Mouse (Mus musculus) stomach, postnatal 0 days (tissue): ENCODE results near the gene Smoc1.

Experiments used
- CTCF ChIP-seq: IDR thresholded peaks from 2 replicates; pipeline ENCODE4 v1.5.1; 2016; ENCODE audit warnings: antibody characterized with exemption, low read depth, mild to moderate bottlenecking, moderate library complexity
- EP300 ChIP-seq: optimal IDR thresholded peaks from 2 replicates; pipeline ENCODE3; 2016; ENCODE audit warnings: antibody characterized with exemption

- TF ChIP-seq CTCF (no peak), EP300 (no peak)
These were observed 136.5 kb downstream of the Smoc1 start for GRCm38 (mm10) chr12:81163131-81163530.
